Mouse (Mus musculus): ENCODE measurements around the gene Lpcat2b.
"Not testable (repeated sequence)": the region's sequence is repeated elsewhere in the genome, so short reads cannot be mapped to it uniquely, and the experiment has no call there.

The Lpcat2b gene

GRCm38 (mm10) chr5:107431249-107431648 is at the start of gene Lpcat2b:
TSS of gene Lpcat2b (plus strand) at chr5:107431549.
- no peak for DNase-seq (ENCODE audit: low spot score)

- DNase-seq (ENCODE audit: low spot score), result not testable (repeated sequence)
These were observed 44.9 kb upstream of the Lpcat2b start for GRCm38 (mm10) chr5:107386448-107386847.

- DNase-seq (ENCODE audit: low spot score), result no peak
These were observed 43.6 kb upstream of the Lpcat2b start for GRCm38 (mm10) chr5:107387788-107388187.

GRCm38 (mm10) chr5:107389373-107389772 is 42.0 kb upstream of the Lpcat2b start:
- no peak for DNase-seq (ENCODE audit: low spot score)

- DNase-seq (ENCODE audit: low spot score), result no peak
These were observed 36.9 kb upstream of the Lpcat2b start for GRCm38 (mm10) chr5:107394437-107394836.

GRCm38 (mm10) chr5:107402436-107402835 is 28.9 kb upstream of the Lpcat2b start, which contains the start of gene Ephx4:
TSS of gene Ephx4 (plus strand) at chr5:107402736.
- no peak for DNase-seq (ENCODE audit: low spot score)

GRCm38 (mm10) chr5:107403011-107403946 is 28.1 kb upstream of the Lpcat2b start:
- DNase-seq (ENCODE audit: low spot score), result peak; percentile 53

GRCm38 (mm10) chr5:107403947-107404684 is 27.2 kb upstream of the Lpcat2b start:
- no peak for DNase-seq (ENCODE audit: low spot score)

- no peak for DNase-seq (ENCODE audit: low spot score)
These were observed 26.0 kb upstream of the Lpcat2b start for GRCm38 (mm10) chr5:107405361-107405760.

- DNase-seq (ENCODE audit: low spot score), result no peak
These were observed 21.0 kb upstream of the Lpcat2b start for GRCm38 (mm10) chr5:107410305-107410704.

- no peak for DNase-seq (ENCODE audit: low spot score)
These were observed 20.0 kb upstream of the Lpcat2b start for GRCm38 (mm10) chr5:107411326-107411725.

- no peak for DNase-seq (ENCODE audit: low spot score)
These were observed 19.1 kb upstream of the Lpcat2b start for GRCm38 (mm10) chr5:107412285-107412684.

- no peak for DNase-seq (ENCODE audit: low spot score)
These were observed 16.3 kb upstream of the Lpcat2b start for GRCm38 (mm10) chr5:107415098-107415497.

- no peak for DNase-seq (ENCODE audit: low spot score)
These were observed 9.7 kb upstream of the Lpcat2b start for GRCm38 (mm10) chr5:107421676-107422075.

- DNase-seq (ENCODE audit: low spot score), result no peak
These were observed 2.7 kb downstream of the Lpcat2b start for GRCm38 (mm10) chr5:107434001-107434400.

GRCm38 (mm10) chr5:107436185-107436584 is 4.8 kb downstream of the Lpcat2b start:
- DNase-seq (ENCODE audit: low spot score), result no peak

GRCm38 (mm10) chr5:107436587-107437209 is 5.3 kb downstream of the Lpcat2b start:
- no peak for DNase-seq (ENCODE audit: low spot score)

- peak; percentile 97 for DNase-seq (ENCODE audit: low spot score)
These were observed 6.3 kb downstream of the Lpcat2b start, which contains the start of gene Btbd8 for GRCm38 (mm10) chr5:107437464-107438281. TSS of gene Btbd8 (plus strand) at chr5:107437997.

- no peak for DNase-seq (ENCODE audit: low spot score)
These were observed 7.0 kb downstream of the Lpcat2b start for GRCm38 (mm10) chr5:107438353-107438752.

GRCm38 (mm10) chr5:107441881-107442280 is 10.5 kb downstream of the Lpcat2b start:
- no peak for DNase-seq (ENCODE audit: low spot score)

- no peak for DNase-seq (ENCODE audit: low spot score)
These were observed 12.9 kb downstream of the Lpcat2b start for GRCm38 (mm10) chr5:107444251-107444650.
